Mouse (Mus musculus) small intestine, adult 2 months (tissue): ENCODE measurements around the gene Cfap54.

Experiments
- CTCF ChIP-seq: fragments of 200-500 bp; IDR thresholded peaks from 2 replicates; pipeline ENCODE4 v1.5.1; 2012; ENCODE audit warnings: low read depth, mild to moderate bottlenecking, control low read depth, inconsistent platforms, low read length, moderate library complexity, mixed read lengths; ENCODE audit not compliant: insufficient replicate concordance, insufficient read length; ENCODE audit errors: extremely low read depth
- POLR2A ChIP-seq: fragments of 200-500 bp; IDR thresholded peaks from 2 replicates; pipeline ENCODE4 v1.6.1; 2012; ENCODE audit warnings: low read depth, mild to moderate bottlenecking, control low read depth, inconsistent platforms, low read length, moderate library complexity

DNA sequence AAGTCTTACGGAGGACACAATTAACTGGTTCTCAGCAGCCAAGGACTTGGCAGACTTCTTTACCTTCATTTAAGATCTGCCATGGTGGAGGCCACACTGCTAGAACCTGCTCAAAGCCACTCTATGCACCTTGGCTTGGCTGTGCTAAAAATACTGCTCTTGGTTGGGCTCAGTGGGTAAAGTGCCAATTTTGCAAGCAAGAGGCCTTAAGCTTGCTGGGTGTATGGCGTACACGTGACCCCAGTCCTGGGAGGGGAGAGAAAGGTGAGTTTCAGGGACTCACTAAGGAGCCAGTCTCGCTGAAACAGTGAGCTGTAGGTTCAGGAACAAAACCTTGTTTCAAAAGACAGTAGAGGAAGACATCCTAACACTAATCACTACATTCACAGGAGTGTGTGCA lies 19.0 kb downstream of the Cfap54 start:
- TF ChIP-seq POLR2A, result no peak
- no peak for TF ChIP-seq CTCF
